Mouse (Mus musculus): Measurements from ENCODE around the gene Plod1. TPM values are rescaled to one million over a fixed set of nuclear protein-coding genes. Genes with fewer than 3 reads are reported as not detected.

Gene Plod1
- polyA plus RNA-seq (2012; rRNA removed), result 17.5 and 26.6 TPM in 2 replicates

DNA sequence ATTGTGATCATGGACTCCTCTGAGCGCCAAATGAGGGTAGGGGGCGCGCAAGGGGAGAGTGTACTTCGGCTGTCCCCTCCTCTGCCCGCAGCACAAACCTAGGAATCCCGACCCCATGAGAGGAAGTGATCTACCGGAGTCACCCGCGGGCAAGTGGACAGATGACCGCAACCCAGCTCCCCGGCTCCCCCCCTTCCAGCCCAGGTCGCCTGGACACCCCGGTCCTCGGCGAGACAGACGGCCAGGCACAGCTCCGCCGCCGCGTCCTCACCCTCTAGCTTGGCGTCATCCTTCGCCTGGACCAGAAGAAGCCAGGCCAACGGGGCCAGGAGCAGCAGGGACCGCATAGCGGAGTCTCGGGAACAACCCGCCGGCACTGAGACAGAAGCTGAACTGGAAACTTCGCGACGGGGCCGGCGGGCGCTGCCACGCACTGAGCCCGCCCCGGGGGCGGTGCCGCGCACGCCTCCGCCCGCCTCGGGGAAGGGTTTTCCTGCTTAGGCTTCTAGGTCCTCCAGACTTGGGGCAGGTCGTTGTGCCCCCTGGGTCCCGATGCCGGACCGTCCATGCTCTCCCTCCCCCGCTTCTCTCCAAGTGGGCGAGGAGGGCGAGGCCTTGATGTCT is at the start of gene Plod1:
Plod1 (minus strand) TSS at position 437 of the 624 bp plus-strand sequence.

DNA sequence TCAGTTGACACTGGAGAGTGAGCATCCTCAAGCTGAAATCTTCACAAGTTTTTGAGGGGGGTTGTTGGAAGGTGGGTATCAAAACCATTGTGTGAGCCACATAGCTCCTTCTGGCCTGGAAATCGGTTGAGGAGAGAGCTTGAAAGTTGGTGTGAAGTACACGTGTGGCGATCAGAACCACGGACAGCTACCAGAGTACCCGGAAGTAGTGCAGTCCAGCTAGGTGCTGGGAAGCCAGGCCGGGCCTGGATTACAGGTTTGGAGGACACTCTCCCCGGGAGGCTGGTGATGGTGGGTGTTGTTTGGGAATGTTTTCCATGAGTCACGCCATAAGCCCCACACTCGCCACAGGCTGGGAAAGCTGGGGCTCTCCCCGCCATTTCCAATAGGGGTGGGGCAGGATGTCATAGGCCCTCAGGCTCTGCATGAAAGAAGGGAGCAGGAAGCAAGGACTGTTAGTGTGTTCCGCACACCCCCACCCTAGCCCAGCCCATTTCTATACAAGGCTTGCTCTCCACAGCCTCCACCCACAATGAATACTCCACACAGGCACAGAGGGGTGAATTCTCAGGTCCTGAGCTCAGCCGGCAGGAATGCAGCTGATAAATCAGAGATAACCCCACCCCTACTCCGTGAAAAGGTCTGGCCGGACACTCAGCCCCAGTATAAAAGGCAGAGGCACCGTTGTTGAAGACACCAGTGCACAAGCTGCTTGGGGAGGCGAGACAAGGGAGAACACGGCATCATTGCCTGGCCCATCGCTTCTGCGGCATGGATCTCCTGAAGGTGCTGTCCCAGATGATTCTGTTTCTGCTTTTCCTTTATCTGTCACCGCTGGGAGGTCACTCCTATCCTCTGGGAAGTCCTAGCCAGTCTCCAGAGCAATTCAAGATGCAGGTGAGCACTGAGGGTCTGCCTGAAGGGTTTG is 48.9 kb upstream of the Plod1 start, which contains the start of gene Nppb:
Nppb (plus strand) TSS at position 584 of the 928 bp plus-strand sequence.

GRCm38 (mm10) chr4:147940576-147941044 is 4.0 kb upstream of the Plod1 start, which contains the start of gene 2510039O18Rik:
TSS of gene 2510039O18Rik (plus strand) at chr4:147940895.

GRCm38 (mm10) chr4:147904313-147905089 is 32.1 kb downstream of the Plod1 start, which contains the start of gene Mfn2:
TSS of gene Mfn2 (minus strand) at chr4:147904704.

DNA sequence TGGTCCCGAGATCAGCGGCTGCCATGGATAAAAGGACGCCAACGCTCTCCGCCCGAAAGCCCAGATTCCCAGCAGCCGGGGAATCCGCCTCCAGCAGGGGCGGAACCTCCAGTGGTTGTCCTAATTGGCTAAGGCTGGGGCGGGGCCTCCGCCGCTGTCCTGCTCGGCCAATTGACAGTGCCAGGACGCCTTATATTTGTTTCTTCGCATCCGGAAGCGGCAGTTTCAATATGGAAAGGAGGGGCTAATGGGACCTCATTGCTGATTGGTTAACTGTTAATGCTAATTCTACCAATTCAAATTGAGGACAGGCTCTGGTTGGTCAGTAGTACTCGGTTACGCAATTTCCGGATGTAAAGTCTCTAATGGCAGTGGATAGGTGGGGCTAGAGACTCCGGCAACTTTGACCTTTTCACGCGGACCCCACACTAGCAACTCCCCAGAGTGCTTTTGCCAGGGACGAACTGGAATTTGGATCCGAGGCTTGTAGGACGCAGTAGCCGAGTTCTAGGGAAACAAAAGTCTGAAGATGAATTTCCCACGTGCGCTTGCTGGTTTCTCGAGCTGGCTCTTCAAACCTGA is 68.0 kb downstream of the Plod1 start, which contains the start of the genes Miip and Fv1:
Miip (minus strand) TSS at position 367 of the 582 bp plus-strand sequence.
Fv1 (plus strand) TSS at position 530 of the 582 bp plus-strand sequence.

Other genes starting within 250 kb of the Plod1 start
- gene Zfp534, start 234.2 kb downstream of the Plod1 start, polyA plus RNA-seq (2012; rRNA removed), result not detected in 2 replicates
- 3.5 and 6.7 TPM in 2 replicates for gene Zfp984, start 127.0 kb downstream of the Plod1 start, polyA plus RNA-seq (2012; rRNA removed)
- gene Zfp933, start 88.4 kb downstream of the Plod1 start, polyA plus RNA-seq (2012; rRNA removed), result 7.0 and 9.1 TPM in 2 replicates
- gene Miip, start 68.0 kb downstream of the Plod1 start, polyA plus RNA-seq (2012; rRNA removed), result 82.4 and 102 TPM in 2 replicates
- 13.5 and 17.3 TPM in 2 replicates for gene Fv1, start 67.8 kb downstream of the Plod1 start, polyA plus RNA-seq (2012; rRNA removed)
- gene Mfn2, start 32.1 kb downstream of the Plod1 start, polyA plus RNA-seq (2012; rRNA removed), result 29.4 and 32.8 TPM in 2 replicates
- 38.0 and 39.9 TPM in 2 replicates for gene 2510039O18Rik, start 4.1 kb upstream of the Plod1 start, polyA plus RNA-seq (2012; rRNA removed)
- gene Nppb, start 49.0 kb upstream of the Plod1 start, polyA plus RNA-seq (2012; rRNA removed), result 4.8 and 6.4 TPM in 2 replicates
- gene Nppa, start 64.0 kb upstream of the Plod1 start, polyA plus RNA-seq (2012; rRNA removed), result 85.8 and 91.4 TPM in 2 replicates
- gene Clcn6, start 102.1 kb upstream of the Plod1 start, polyA plus RNA-seq (2012; rRNA removed), result 35.8 and 36.3 TPM in 2 replicates
- gene Mthfr, start 102.3 kb upstream of the Plod1 start, polyA plus RNA-seq (2012; rRNA removed), result 33.7 and 39.2 TPM in 2 replicates
- gene Agtrap, start 151.3 kb upstream of the Plod1 start, polyA plus RNA-seq (2012; rRNA removed), result 7.1 and 7.5 TPM in 2 replicates
- 50.8 and 72.6 TPM in 2 replicates for gene Mad2l2, start 193.6 kb upstream of the Plod1 start, polyA plus RNA-seq (2012; rRNA removed)
- 19.9 and 21.7 TPM in 2 replicates for gene Draxin, start 193.9 kb upstream of the Plod1 start, polyA plus RNA-seq (2012; rRNA removed)
- gene Fbxo6, start 215.4 kb upstream of the Plod1 start, polyA plus RNA-seq (2012; rRNA removed), result 14.1 and 14.8 TPM in 2 replicates
- 57.4 and 59.1 TPM in 2 replicates for gene Fbxo44, start 223.7 kb upstream of the Plod1 start, polyA plus RNA-seq (2012; rRNA removed)
- 1.5 and 2.7 TPM in 2 replicates for gene Fbxo2, start 223.9 kb upstream of the Plod1 start, polyA plus RNA-seq (2012; rRNA removed)